Mouse (Mus musculus) kidney, embryonic 16.5 days (tissue): ENCODE measurements around the gene Elobl. TPM values are rescaled to one million over a fixed set of nuclear protein-coding genes. Genes with fewer than 3 reads are reported as not detected.
"Not testable (repeated sequence)": the region's sequence is repeated elsewhere in the genome, so short reads cannot be mapped to it uniquely, and the experiment has no call there.

Experiments
- ATAC-seq: fragments of 200-750 bp; cut with Nextera tagmentation; 2 replicates; pipeline ENCODE4 v1.8.0; 2017; ENCODE audit warnings: moderate TSS enrichment; ENCODE audit not compliant: low FRiP score, low TSS enrichment
- H3K27ac ChIP-seq: fragments of 300-500 bp; sonication (generic); 2 replicates; pipeline ENCODE4 v1.5.1; 2014; ENCODE audit warnings: low read length
- H3K27me3 ChIP-seq: fragments of 300-500 bp; sonication (generic); 2 replicates; pipeline ENCODE4 v1.6.1; 2014; ENCODE audit warnings: low read length, control low read depth, mixed read lengths; ENCODE audit not compliant: insufficient read depth
- H3K36me3 ChIP-seq: fragments of 300-500 bp; sonication (generic); 2 replicates; pipeline ENCODE4 v1.6.1; 2014; ENCODE audit warnings: low read length, control low read depth, mixed read lengths; ENCODE audit not compliant: insufficient read depth
- H3K4me1 ChIP-seq: fragments of 300-500 bp; sonication (generic); 2 replicates; pipeline ENCODE4 v1.6.1; 2014; ENCODE audit warnings: low read length, control low read depth, mixed read lengths; ENCODE audit not compliant: insufficient read depth
- H3K4me2 ChIP-seq: fragments of 300-500 bp; sonication (generic); replicated peaks from 2 replicates; pipeline ENCODE4 v1.6.1; 2014; ENCODE audit warnings: low read depth, low read length
- H3K4me3 ChIP-seq: fragments of 300-500 bp; sonication (generic); 2 replicates; pipeline ENCODE4 v1.5.1; 2014; ENCODE audit warnings: mild to moderate bottlenecking, low read length
- H3K9ac ChIP-seq: fragments of 300-500 bp; sonication (generic); replicated peaks from 2 replicates; pipeline ENCODE4 v1.6.1; 2014; ENCODE audit warnings: low read length
- H3K9me3 ChIP-seq: fragments of 300-500 bp; sonication (generic); 2 replicates; pipeline ENCODE4 v1.6.1; 2016; ENCODE audit warnings: low read length, control low read depth
- WGBS: fragments of 180-500 bp; shearing (Covaris S2); extraction: QIAGEN DNeasy Blood & Tissue Kit; methylation state at CpG from one replicate; pipeline ENCODE4 v1.1.7; 2014; 5-methylcytosine and 5-hydroxymethylcytosine counted together
- polyA plus RNA-seq: library from polyadenylated mRNA; unstranded; fragments of >200 nt; fragmentation: Nextera tagmentation; extraction: Ambion mirVana; gene quantifications from 2 replicates; pipeline ENCODE4 v1.2.1, GENCODE M21; 2015

The Elobl gene
- polyA plus RNA-seq, 1 experiment from 2014 or later: not detected

- Histone ChIP-seq H3K4me2 (peak overlapping the region; percentile 22; the same call in 1 of the 2 replicates), H3K4me1 (0 out of 2 replicates have a peak, but pooled peaks cover 9% of the 10 kb centered on the region), H3K36me3 (peaks cover 3% of the 10 kb centered on the region; the same call in 1 of the 2 replicates), H3K27ac (no peak overlapping the region), H3K9ac (no peak overlapping the region), H3K4me3 (no peak overlapping the region), H3K9me3 (no peaks in the 10 kb centered on the region), H3K27me3 (no peaks in the 10 kb centered on the region)
- ATAC-seq: no peak
- 80% methylated on average over 5 of the region's 5 CpGs for WGBS
These were observed 35.3 kb upstream of the Elobl start for GRCm38 (mm10) chr11:89002068-89002467.

DNA sequence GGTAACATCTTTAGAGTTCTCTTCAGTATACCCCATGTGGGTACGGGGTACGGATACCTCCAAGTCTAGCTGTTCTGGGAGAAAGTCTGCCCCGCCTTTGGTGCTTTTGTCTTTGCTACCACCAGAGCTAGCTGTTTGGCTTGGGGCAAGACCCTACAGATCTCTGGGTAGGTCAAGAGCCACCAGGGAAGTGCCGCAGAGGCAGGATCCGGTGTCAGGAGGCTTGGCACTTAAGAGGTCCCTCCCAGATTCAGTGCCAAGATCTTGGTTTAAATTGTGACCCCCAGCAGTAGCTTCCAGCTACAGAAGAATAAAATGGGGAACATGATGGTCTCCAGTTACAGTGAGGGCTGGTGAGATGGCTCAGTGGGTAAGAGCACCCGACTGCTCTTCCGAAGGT is 34.8 kb upstream of the Elobl start:
- H3K4me3 ChIP-seq: no peak overlapping the region; the same call in 1 of the 2 replicates

DNA sequence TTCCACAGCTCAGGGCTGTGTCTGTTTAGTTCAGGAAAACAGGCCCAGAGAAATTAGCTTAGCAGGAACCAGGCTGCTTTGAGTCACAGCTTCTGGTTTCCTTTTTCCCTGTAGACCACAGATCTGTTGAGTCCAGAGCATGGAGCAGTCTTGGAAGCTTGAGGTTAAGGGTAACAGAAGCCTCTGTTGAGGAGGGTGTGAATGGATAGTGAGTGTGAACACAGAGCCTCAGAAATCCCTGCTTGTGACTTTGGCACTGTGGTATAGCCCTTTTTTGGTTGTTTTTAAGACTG is 33.7 kb upstream of the Elobl start:
- Histone ChIP-seq H3K36me3 (no peaks in the 10 kb centered on the region), H3K27ac (0 out of 2 replicates have a peak overlapping the region, but pooled peaks have one; percentile 30), H3K4me1 (0 out of 2 replicates have a peak, but pooled peaks cover 9% of the 10 kb centered on the region), H3K9ac (peak overlapping the region; percentile 76), H3K9me3 (no peaks in the 10 kb centered on the region), H3K4me3 (peak overlapping the region; percentile 70), H3K27me3 (no peaks in the 10 kb centered on the region), H3K4me2 (peak overlapping the region; percentile 60)
- no peak for ATAC-seq

More for the DNA sequence above, 34.8 kb upstream of the Elobl start:
- no peak overlapping the region for H3K27ac ChIP-seq
- no peak overlapping the region for H3K9ac ChIP-seq
- H3K9me3 ChIP-seq: no peaks in the 10 kb centered on the region
- H3K27me3 ChIP-seq: no peaks in the 10 kb centered on the region
- WGBS: 90% methylated on average over 7 of the region's 7 CpGs
- H3K4me2 ChIP-seq: peak overlapping the region; percentile 16; the same call in 1 of the 2 replicates
- H3K36me3 ChIP-seq: peaks cover 2% of the 10 kb centered on the region; the same call in 1 of the 2 replicates
- no peak for ATAC-seq
- H3K4me1 ChIP-seq: 0 out of 2 replicates have a peak, but pooled peaks cover 9% of the 10 kb centered on the region

GRCm38 (mm10) chr11:88999723-89000526 is 33.2 kb upstream of the Elobl start:
- 27% methylated on average over 33 of the region's 33 CpGs for WGBS
- Histone ChIP-seq H3K4me1 (0 out of 2 replicates have a peak, but pooled peaks cover 9% of the 10 kb centered on the region), H3K27ac (0 out of 2 replicates have a peak overlapping the region, but pooled peaks have one; percentile 30), H3K9ac (peak overlapping the region; percentile 76), H3K27me3 (no peaks in the 10 kb centered on the region), H3K9me3 (no peaks in the 10 kb centered on the region), H3K4me3 (peak overlapping the region; percentile 70), H3K36me3 (no peaks in the 10 kb centered on the region), H3K4me2 (peak overlapping the region; percentile 60)
- ATAC-seq: peak; percentile 35

GRCm38 (mm10) chr11:88998974-88999722 is 32.4 kb upstream of the Elobl start, which contains the start of gene Trim25:
Gene Trim25, plus strand, starts transcription at chr11:88999376.
- Histone ChIP-seq H3K36me3 (no peaks in the 10 kb centered on the region), H3K9ac (peak within 1 kb of the TSS; percentile 76), H3K4me1 (0 out of 2 replicates have a peak, but pooled peaks cover 9% of the 10 kb centered on the region), H3K27me3 (no peaks in the 10 kb centered on the region), H3K27ac (0 out of 2 replicates have a peak within 1 kb of the TSS, but pooled peaks have one; percentile 30), H3K4me2 (peak within 1 kb of the TSS; percentile 60), H3K4me3 (peak within 1 kb of the TSS; percentile 70), H3K9me3 (no peaks in the 10 kb centered on the region)
- 3% methylated on average over 48 of the region's 48 CpGs for WGBS
- peak; percentile 91 for ATAC-seq

- ATAC-seq: no peak
- Histone ChIP-seq H3K27ac (no peak overlapping the region), H3K9ac (no peak overlapping the region), H3K4me3 (no peak overlapping the region), H3K27me3 (no peaks in the 10 kb centered on the region), H3K9me3 (no peaks in the 10 kb centered on the region), H3K4me1 (0 out of 2 replicates have a peak, but pooled peaks cover 9% of the 10 kb centered on the region), H3K36me3 (no peaks in the 10 kb centered on the region), H3K4me2 (peak overlapping the region; percentile 60; the same call in 1 of the 2 replicates)
- WGBS: 24% methylated on average over 3 of the region's 3 CpGs
These were observed 31.7 kb upstream of the Elobl start for GRCm38 (mm10) chr11:88998406-88998805.

DNA sequence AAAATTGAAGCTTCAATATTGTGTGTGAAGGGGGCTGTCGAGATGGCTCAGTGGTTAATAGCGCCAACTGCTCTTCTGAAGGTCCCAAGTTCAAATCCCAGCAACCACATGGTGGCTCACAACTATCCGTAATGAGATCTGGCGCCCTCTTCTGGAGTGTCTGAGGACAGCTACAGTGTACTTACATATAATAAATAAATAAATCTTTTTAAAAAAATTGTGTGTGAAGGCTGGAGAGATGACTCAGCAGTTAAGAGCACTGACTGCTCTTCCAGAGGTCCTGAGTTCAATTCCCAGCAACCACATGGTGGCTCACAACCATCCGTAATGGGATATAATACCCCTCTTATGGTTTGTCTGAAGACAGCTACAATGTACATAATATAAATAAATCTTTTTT is 30.6 kb upstream of the Elobl start:
- 85% methylated on average over 5 of the region's 5 CpGs for WGBS
- not testable (repeated sequence) for H3K4me1 ChIP-seq, H3K27ac ChIP-seq, H3K9ac ChIP-seq, H3K36me3 ChIP-seq, H3K27me3 ChIP-seq, H3K9me3 ChIP-seq, H3K4me2 ChIP-seq, ATAC-seq, H3K4me3 ChIP-seq

DNA sequence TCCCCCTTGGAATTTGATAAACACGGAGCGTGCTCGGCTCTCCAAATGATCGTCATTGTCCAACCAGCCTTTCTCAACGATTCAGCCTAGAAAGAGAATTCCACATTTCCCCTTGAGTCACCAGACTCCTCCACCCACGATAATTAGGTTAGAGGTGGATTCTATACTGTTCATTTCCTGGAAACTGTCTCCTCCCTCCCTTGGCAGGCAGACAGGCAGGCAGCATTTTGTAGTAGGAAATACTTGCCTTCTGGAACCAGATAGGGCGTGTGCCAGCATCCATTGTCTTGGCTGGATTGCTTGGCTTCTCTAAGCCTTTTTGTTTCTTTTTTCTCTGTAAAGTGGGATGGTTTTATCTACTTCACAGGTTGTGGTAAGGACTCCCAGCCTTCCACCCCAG is 29.7 kb upstream of the Elobl start:
- Histone ChIP-seq H3K27me3 (no peaks in the 10 kb centered on the region), H3K4me1 (0 out of 2 replicates have a peak, but pooled peaks cover 9% of the 10 kb centered on the region), H3K4me3 (no peak overlapping the region), H3K27ac (peak overlapping the region; percentile 35; the same call in 1 of the 2 replicates), H3K36me3 (0 out of 2 replicates have a peak, but pooled peaks cover 1% of the 10 kb centered on the region), H3K4me2 (no peak overlapping the region), H3K9ac (no peak overlapping the region), H3K9me3 (no peaks in the 10 kb centered on the region)
- 59% methylated on average over 7 of the region's 7 CpGs for WGBS
- no peak for ATAC-seq

DNA sequence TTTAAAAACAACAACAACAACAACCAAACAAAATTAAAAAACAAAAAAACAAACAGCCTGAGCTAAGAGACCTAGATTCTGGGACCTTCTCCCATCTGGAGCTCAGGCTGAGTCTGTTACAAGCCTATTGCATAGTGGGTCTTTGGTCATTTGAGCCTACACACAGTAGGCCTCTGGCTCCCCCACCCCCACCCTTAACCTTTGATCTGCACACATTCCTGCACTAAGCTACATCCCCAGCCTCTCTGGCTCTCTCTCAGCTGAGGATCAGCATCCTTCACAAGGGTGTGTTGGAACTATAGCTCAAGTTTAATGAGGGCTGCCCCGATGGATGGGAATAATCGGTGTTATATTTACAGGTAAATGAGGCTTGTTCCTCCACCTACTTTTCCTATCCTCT is 28.9 kb upstream of the Elobl start:
- H3K9ac ChIP-seq: no peak overlapping the region
- H3K4me3 ChIP-seq: no peak overlapping the region
- no peak for ATAC-seq
- peaks cover 9% of the 10 kb centered on the region; the same call in 1 of the 2 replicates for H3K36me3 ChIP-seq
- no peaks in the 10 kb centered on the region for H3K27me3 ChIP-seq
- no peak overlapping the region for H3K27ac ChIP-seq
- H3K4me2 ChIP-seq: no peak overlapping the region
- H3K9me3 ChIP-seq: no peaks in the 10 kb centered on the region
- 0 out of 2 replicates have a peak, but pooled peaks cover 9% of the 10 kb centered on the region for H3K4me1 ChIP-seq
- 88% methylated on average over 2 of the region's 2 CpGs for WGBS
